Mouse (Mus musculus): ENCODE results near the gene St3gal2.
"Not testable (repeated sequence)": the region's sequence is repeated elsewhere in the genome, so short reads cannot be mapped to it uniquely, and the experiment has no call there.

St3gal2 gene

DNA sequence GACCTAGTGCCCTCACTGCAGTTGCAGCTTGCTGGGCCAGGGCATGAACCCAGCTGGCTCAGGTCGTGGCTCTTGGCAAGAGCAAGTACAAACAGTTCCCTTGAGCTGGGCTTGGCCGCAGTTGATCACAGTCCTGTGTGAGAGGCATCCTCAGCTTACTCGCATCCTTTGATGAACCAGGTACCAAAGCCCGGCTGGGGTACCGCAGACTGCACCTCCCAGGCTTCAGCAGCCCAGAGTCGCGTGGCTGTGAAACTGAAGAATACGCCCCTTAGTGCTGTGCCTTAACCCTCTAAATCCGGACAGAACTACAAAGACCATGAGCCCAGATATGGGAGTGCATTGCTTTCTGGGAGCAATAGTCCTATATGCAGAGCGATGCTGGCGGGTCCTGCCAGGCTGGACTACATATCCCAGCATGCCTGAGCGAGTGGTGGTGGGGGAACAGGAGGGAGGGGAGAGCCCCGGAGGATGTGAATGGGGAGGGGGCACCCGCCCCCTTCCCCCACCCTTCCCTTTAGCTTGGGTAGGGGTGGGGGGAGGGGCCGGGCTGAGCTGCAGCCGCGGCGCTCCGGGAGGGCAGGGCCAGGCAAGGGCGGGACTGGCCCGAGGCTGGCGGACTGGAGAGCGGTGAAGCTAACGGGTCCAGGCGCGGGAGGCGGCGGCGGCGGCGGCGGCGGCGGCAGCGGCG is at the start of gene St3gal2:
Gene St3gal2 (plus strand): TSS at position 582 of the 691 bp plus-strand sequence.
- DNase-seq, result peak; percentile 95

- no peak for DNase-seq
Observed at GRCm38 (mm10) chr8:110870501-110870900, 49.2 kb upstream of the St3gal2 start.

- no peak for DNase-seq
Observed at GRCm38 (mm10) chr8:110877862-110878261, 41.9 kb upstream of the St3gal2 start.

- DNase-seq, result no peak
Observed at GRCm38 (mm10) chr8:110881741-110882310, 37.9 kb upstream of the St3gal2 start.

DNA sequence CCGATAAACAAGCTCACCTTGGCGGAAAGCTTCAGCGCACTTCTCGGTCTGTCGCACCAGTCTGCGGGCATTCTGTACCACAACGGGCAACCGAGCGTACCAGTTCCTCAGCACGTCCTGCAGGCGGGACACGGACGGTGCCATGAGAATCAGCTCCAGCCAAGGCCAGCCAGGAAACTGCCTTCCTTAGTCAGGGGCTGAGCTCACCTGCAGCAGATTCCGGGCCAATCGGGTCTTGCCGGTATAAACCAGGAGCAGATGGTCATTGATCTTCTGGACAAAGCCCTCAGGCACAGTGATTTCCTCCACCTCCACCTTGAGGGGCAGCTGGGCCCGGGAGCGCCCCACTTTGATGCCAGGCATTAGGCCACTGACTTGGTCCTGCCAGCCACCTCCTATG is 35.9 kb upstream of the St3gal2 start:
- DNase-seq, result no peak

GRCm38 (mm10) chr8:110886634-110887033 is 33.1 kb upstream of the St3gal2 start:
- DNase-seq, result no peak

GRCm38 (mm10) chr8:110887551-110887950 is 32.2 kb upstream of the St3gal2 start:
- no peak for DNase-seq

DNA sequence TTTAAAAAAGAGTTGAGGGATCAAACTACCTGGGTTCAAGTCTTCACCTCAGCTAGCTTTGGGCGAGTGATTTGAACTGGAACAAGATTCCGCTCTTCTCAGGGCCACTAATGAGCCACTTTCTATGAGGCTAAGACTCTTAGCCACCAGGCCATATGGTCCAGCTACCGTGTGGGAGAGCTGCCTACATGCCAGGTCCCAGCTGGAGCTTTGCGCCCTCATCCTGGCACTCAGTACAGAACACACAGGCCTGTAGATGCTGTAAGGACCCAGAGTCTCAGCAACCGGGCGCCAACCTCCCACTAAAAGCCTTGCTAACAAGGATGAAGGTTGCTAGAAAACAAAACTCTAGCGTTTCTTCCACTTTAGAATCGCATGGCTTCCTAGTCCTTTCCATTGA is 31.3 kb upstream of the St3gal2 start:
- no peak for DNase-seq

DNA sequence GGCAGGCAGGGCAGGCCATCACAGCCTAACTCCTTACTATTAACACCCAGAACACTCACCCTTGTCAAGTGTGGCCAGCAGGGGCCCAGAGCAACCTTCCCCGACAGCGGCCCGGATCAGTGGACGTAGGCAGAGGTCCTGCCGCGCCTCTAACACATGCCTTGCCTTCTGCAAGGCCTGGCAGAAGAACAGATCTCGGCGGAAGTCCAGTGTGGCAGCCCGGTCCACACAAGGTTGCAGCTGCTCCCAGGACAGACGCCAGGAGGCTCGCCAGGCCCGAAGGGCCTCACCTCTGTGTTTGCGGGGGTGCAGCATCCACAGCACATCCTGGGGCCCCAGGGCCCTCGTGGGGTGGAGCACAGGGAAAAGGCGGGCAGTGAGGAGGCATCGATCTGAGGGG is 30.9 kb upstream of the St3gal2 start:
- DNase-seq, result no peak

GRCm38 (mm10) chr8:110889904-110890470 is 29.7 kb upstream of the St3gal2 start:
- no peak for DNase-seq

- DNase-seq, result no peak
Observed at GRCm38 (mm10) chr8:110892040-110892439, 27.7 kb upstream of the St3gal2 start.

GRCm38 (mm10) chr8:110892913-110893312 is 26.8 kb upstream of the St3gal2 start:
- no peak for DNase-seq

- no peak for DNase-seq
Observed at GRCm38 (mm10) chr8:110894851-110895250, 24.9 kb upstream of the St3gal2 start.

DNA sequence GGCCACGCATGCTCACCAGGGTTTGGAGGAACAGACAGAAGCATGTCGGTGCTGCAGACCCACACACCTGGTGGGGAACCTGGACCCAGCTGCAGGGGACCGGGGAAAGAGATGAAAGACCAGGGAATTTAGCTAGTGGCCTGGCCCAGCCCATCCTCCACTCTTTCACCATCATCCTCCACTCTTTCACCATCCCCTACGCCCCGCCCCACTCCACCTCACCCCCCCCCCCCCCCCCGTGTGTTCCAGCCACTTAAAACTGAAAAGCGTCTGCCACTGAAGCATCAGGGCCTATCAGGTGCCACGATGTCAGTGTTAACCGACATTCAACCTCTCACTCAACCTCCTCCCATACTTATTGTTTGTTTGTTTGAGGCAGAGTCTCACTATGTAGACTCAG is 24.5 kb upstream of the St3gal2 start:
- DNase-seq, result no peak

DNA sequence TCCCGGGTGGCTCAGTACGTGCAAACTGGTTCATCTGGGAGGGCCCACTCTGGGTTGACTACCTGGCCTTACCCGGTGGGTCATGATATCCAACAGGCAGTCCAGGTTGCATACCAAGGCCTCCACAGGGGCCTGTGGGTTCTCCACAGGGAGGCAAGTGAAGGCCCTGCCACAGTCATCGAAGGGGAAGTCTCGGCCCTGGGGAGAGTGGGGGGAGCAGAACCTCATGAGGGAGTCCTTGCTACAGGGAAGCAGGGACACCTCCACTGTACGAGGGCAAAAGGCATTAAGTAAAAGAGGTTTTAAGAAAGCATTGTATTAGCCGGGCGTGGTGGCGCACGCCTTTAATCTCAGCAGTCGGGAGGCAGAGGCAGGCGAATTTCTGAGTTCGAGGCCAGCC is 23.9 kb upstream of the St3gal2 start:
- DNase-seq, result no peak

DNA sequence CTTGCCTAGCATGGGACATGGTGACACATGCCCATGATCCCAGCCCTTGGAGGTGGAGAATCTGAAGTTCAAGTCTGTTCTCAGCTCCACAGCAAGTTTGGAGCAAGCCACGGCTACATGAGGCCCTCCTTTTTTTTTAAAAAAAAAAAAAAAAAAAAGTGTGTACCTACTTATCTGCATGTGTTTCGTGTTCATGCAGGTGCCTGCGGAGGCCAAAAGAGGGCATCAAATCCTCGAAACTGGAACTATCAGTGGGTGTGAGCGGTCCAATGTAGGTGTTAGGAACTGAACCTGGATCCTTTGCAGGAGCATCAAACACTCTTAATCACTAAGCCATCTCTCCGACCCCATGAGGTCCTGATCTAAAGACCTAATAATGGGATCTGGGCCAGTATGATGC is 22.2 kb upstream of the St3gal2 start:
- no peak for DNase-seq

GRCm38 (mm10) chr8:110901056-110901455 is 18.7 kb upstream of the St3gal2 start:
- DNase-seq, result peak; percentile 29

GRCm38 (mm10) chr8:110901839-110902578 is 17.7 kb upstream of the St3gal2 start, which contains the start of gene Fuk:
Gene Fuk (minus strand): TSS chr8:110902488.
- peak; percentile 90 for DNase-seq

DNA sequence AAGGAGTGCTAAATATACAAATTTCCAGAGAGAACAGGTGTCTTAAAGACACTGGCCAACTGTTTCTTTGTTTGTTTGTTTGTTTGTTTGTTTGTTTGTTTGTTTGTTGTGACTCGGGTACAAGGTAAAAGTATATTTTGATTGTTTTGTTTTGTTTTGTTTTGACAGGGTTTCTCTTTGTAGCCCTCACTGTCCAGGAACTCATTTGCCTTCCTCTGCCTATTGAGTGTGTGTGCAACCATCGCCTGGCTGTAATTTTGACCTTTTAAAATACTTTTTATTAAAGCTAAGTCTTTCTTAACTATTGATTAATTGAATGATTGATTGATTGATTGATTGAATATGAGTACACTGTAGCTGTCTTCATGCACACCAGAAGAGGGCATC is 17.1 kb upstream of the St3gal2 start:
- DNase-seq, result no peak

GRCm38 (mm10) chr8:110905404-110905803 is 14.3 kb upstream of the St3gal2 start:
- DNase-seq, result no peak

DNA sequence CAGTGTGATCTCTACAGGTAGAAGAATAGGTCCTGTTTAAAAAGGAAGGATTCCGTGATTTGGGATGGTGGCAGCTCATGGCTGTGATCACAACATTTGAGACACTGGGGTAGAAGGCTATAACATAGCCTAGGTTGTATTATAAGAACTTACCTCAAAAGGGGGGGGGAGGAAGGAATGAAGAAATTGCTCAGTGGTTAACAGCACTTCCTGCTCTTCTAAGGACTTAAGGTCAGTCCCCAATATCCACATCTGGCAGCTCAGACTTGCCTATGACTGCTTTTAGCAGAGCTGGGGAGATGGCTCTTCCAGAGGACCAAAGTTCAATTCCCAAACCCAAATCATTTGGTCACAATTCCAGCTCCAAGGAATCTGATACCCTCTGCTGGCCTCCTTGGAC is 13.0 kb upstream of the St3gal2 start:
- no peak for DNase-seq

DNA sequence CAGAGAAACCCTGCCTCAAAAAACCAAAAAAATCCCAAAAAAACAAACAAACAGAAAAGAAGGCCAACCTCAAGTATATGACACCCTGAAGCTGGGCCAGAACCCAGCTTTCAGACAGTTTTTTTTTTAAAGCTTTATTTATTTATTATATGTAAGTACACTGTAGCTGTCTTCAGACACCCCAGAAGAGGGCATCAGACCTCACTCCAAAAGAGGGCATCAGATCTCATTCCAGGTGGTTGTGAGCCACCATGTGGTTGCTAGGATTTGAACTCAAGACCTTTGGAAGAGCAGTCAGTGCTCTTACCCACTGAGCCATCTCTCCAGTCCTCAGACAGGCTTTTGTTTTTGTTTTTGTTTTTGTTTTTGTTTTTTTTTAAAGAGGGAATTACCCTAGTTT is 9.9 kb upstream of the St3gal2 start:
- DNase-seq, result not testable (repeated sequence)
